Mouse (Mus musculus): Measurements from ENCODE around the gene Tcam1.
"Not testable (repeated sequence)": the region's sequence is repeated elsewhere in the genome, so short reads cannot be mapped to it uniquely, and the experiment has no call there.

Gene Tcam1

DNA sequence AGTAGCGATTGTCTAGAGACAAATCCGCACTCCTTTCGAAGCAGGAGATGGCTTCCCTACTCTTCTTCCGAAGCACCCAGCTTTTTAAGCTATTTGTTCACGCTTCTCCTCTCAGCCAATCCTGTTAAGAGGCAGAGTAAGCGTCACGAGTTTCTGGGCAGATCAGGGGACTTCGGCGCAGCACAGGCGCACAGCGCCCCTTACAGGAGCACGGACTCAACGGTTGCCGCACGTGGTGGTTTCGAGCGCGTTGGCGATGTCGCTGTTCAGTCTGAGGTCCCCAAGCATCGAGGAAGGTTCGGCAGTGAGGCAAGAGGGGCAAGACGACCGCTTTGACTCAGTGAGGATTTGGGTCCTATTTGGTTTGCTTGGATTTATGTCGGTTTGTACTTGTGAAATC, at the start of gene Tcam1:
TSS of gene Tcam1 (plus strand) at position 219 of the 400 bp plus-strand sequence.
- DNase-seq: peak; percentile 96

GRCm38 (mm10) chr11:106233978-106234377, 42.5 kb upstream of the Tcam1 start:
- DNase-seq: not testable (repeated sequence)

- no peak for DNase-seq
These were observed 29.6 kb upstream of the Tcam1 start for GRCm38 (mm10) chr11:106246834-106247233.

DNA sequence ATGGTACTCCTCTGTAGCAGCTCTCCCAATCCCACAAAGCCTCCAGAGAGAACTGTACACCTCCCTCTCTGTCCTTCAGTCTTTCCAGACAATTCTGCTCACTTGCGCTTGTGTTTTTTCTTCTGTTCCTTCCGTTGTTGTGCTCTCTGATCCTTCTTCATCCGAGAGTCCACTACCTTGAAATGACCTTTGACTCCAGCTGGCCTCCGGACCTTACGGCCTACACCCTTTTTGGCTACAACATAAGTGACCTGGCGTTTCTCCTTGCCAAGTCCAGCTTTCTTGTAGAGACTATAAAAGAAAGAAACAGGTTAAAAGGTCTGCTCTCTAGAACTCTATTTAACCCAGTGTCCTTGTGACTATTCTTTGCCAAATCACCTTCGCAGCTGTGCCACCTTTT, 27.1 kb upstream of the Tcam1 start:
- DNase-seq: peak; percentile 37

GRCm38 (mm10) chr11:106254767-106255166, 21.7 kb upstream of the Tcam1 start:
- DNase-seq: no peak

DNA sequence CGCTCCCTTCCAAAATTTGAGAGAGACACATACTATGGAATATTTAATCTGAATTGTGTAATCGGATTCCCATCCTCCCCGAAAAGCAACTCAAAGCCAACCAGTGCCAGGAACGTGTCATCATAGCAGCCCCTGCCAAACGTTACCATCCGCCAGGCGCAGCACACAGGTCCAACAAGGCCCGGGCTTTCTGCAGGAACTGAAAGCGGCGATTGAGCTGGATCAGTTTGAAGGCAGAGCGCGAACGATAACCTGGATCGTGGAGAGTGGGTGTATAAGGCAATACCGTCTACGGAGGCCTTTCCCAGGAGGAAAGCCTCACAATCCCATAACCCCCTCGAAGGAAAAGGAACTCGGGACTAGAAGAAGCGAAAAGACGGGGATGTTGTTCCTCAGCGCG, 21.3 kb upstream of the Tcam1 start:
- DNase-seq: no peak

- DNase-seq: peak; percentile 99
These were observed 20.6 kb upstream of the Tcam1 start, which contains the start of the genes Ftsj3 and Psmc5 for GRCm38 (mm10) chr11:106255685-106256451. Gene Ftsj3 (minus strand): TSS chr11:106256079. Gene Psmc5 (plus strand): TSS chr11:106256154.

DNA sequence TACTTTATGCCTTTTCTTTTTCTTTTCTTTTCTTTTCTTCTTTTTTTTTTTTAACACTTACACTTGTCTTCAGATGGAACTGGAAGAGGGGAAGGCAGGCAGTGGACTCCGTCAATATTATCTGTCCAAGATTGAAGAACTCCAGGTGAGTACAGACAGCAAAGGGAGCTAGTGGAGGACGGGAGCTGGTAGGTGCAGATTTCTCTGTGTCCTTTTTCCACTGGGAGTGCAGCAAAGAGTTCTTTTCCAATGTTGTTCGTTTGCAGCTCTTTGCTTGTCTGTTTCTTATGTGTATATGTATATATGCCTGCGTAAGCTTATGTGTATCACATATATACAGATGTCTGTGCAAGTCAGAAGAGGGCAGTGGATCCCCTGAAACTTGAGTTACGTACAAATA, 19.7 kb upstream of the Tcam1 start:
- peak; percentile 31 for DNase-seq

DNA sequence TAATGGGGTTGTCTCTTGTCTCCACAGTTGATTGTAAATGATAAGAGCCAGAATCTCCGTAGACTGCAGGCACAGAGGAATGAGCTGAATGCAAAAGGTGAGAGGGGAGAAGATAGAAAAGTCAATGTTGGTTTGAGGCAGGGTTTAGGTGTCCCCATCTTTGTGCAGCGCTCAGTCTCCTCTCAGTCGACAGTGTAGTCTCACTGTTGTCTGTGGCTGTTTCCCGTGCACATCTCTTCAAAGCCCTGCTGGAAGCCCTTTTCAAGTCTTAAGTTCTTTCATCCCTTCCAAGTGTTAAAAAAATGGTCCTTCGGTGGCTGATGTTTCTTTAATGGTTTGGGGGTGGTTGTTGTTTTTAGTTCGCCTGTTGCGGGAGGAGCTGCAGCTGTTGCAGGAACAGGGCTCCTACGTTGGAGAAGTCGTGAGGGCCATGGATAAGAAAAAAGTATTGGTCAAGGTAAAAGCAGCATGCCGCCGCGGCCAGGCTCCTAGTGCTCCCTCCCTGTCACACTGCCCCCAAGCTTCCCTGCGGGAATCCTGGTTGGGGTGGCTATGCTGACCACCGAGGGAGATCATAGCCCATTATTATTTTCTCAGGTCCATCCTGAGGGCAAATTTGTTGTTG, 15.5 kb upstream of the Tcam1 start:
- DNase-seq: no peak

- no peak for DNase-seq
These were observed 12.5 kb upstream of the Tcam1 start for GRCm38 (mm10) chr11:106263963-106264362.

DNA sequence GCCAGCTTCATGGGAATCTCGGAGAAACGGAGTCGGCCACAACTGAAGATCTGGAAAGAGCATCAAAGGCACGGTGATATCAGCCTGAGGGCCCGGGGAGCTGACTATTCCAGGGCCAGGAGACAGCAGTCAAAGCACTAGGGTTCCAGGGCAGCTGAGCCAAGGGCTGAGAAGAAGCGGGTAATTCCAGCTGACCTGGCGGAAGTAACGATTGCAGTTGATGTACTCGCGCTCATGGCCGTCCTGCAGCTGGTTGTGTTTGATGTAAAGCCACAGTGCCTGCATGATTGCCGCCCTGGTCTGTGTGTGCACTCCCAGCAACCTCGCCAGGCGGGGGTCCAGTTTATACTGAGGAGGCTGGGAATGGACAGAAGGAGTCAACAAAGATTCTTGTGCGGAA, 11.5 kb upstream of the Tcam1 start:
- DNase-seq: no peak

DNA sequence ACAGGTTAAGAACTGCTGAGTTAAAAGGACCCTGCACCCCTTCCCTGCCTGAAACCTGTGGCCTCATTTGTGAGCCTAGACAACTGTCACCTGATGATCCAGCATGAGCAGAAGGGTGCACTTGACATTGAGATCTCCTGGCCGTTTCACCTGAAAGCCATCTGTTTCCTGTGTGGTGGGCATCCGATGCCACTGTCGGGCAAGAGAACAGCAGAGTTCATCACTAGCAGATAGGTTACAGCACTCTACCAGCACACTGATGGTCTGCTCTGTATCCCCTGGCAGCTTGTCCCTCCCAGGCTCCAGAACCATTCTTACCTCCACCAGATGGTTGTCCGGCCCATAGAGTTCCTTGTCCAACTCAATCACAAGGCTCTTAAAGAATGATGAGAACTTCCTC, 10.9 kb upstream of the Tcam1 start:
- no peak for DNase-seq

DNA sequence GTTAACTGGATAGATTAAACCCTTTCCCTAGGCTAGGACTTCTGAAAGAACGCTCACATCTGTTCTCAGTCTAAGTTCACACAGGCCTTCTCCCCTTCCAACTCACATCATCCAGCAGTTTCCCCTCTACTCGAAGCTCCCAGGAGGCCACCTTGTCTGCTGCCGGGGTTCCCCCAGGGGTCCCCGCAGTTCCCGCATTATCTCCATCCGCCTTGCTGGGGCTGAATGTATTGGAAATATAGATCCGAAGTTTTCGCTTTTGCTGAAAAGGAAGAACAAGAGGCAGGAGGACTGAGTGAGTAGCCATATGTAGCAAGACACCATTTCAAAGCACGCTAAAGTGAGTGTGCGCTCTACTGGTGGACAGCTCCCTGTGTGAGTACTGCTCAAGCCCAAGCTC, 10.0 kb upstream of the Tcam1 start:
- no peak for DNase-seq

DNA sequence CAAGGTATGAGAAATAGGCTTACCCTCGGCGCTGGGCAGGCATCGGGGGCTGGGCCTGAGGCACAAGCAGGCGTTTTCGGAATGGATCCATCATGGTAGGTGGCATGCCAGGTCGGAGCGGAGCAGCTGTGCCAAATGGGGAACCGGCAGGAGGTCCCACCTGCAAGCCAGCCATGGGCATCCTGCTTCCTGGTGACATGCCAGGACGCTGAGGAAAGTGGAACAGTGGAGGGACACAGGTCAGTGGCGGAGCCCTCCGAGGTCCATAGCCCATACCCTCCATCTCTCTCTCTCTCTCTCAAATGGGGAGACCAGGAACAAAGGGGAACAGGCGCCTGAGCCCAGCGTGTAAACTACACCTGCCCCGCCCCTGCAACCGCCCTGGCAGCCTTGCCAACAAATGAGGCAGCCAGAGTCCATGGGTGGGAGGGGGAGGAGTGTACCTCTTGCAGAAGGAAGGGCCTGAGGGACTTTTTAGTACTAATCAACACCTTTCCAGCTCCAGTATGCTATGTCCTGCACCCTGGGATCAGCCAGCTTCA, 9.1 kb upstream of the Tcam1 start:
- DNase-seq: peak; percentile 67

- DNase-seq: no peak
These were observed 8.6 kb upstream of the Tcam1 start for GRCm38 (mm10) chr11:106267871-106268270.

DNA sequence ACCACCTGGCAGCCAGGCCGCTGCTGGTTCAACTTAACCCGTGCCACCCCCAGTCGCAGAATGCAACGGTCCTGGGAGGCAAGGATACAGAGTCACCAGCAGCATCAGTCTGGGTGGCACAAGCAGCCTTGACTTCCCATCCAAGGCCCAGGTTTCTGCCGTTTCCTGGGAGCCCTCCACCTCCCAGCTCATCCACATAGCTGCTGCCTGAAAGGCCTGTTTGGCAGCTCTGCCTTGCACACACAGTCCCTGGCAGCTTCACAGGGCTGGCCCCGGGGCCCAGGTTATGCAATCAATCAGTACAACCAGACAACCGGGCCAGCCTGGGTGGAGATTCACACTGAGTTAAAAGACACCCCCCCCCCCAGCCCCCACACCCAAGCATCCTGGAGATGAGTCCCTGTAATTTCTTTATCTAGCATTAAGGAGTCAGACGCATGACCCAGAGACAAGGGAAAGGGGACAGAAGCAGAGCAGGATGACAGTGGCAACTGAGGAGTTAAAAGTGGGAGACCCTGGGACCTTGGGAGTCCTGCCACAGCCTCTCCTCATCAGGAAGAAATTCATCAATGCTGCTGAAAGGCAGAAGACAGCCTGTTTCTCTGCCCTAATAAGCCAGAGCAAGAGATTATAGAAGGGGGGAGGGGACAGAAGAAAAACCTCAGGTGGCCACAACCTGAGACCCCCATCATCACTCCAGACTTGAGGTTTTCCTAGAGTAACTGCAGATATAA, 8.0 kb upstream of the Tcam1 start:
- peak; percentile 70 for DNase-seq

- peak; percentile 26 for DNase-seq
These were observed 7.4 kb upstream of the Tcam1 start for GRCm38 (mm10) chr11:106269060-106269431.

DNA sequence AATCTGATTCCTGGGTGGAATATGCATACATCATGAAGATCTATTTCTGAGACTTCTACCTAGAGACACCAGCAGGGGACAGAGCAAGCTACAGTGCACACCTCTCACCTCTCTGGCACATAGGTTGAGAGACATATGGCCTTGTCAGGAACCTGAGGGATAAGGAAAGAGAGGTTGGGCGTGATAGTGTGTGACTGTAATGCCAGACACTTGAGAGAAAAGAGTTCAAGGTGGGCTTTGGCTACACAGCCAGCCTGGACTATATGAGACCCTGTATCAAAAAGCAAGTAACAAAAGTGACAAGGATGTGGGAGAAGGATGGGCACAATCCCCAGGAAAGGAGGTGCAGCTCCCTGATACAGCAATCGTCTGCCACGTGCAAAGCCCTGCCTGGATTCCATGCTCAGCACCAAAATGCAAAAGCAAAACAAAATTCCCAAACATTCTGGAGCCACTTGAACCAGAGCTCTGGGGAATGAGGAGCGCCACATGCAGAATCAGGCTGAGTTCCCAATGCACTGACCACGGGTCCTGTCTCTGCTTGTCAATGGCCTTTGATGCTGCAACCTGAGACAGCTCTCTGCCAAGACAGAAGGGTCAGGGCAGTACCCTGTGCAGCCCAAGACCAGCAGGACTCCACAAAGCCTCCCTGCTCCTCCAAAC, 5.2 kb upstream of the Tcam1 start:
- DNase-seq: no peak

- DNase-seq: peak; percentile 22
These were observed 4.5 kb upstream of the Tcam1 start for GRCm38 (mm10) chr11:106271794-106272643.

DNA sequence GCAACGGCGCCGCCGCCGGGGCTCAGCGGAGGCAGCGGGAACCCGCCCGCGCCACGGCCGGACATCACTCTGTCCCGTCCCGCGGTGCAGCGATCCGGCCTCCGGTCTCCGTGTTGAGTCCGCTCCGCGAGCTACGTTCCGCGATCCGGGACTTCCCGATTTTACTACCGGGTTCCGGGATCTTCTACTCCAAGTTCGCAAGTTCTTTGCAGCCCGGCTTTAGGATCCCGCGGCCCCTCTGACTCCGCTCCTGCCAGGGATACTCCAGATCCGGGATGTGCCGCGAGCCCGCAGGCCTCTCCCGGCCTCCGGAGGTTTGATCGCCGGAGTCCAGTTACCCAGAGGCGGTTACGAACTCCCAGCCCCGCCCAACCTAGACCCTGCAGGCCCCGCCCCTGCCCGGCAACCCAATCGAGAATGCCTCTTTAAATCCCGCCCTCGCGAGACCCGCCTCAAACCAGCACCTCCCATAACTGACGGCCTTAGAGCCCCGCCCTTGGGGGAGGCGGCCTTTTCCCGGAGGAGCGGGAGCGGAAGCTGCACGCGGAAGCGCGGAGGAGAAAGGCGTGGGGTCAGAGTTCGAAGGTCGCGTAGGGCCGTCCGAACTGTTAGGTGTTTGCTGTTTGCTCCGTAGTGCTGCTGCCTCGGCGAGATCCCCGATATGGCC, 3.7 kb upstream of the Tcam1 start, which contains the start of gene Smarcd2:
TSS of gene Smarcd2 (minus strand) at position 329 of the 667 bp plus-strand sequence.
- DNase-seq: peak; percentile 99

- DNase-seq: no peak
These were observed 3.2 kb upstream of the Tcam1 start for GRCm38 (mm10) chr11:106273311-106273684.
